Mouse (Mus musculus): ENCODE results near the gene Lmntd1. TPM values are rescaled to one million over a fixed set of nuclear protein-coding genes. Genes with fewer than 3 reads are reported as not detected.

Gene Lmntd1
- polyA plus RNA-seq, 1 experiment, result 0.38 TPM

- H3K4me1 ChIP-seq (replicated peaks; ENCODE audit: control insufficient read depth, insufficient read depth, low read length), result no peaks in the 10 kb centered on the region
- no peaks in the 10 kb centered on the region for H3K36me3 ChIP-seq (ENCODE audit: control insufficient read depth, insufficient read depth, low read length)
- H3K4me3 ChIP-seq (ENCODE audit: control insufficient read depth, insufficient read depth, low read length), result no peak overlapping the region
- H3K27ac ChIP-seq (ENCODE audit: control insufficient read depth, insufficient read depth, low read length), result no peak overlapping the region
- TF ChIP-seq POLR2A (IDR thresholded peaks at IDR 0.05; ENCODE audit: control insufficient read depth, extremely low read depth, insufficient read depth, low read length, poor library complexity), result no peak
- TF ChIP-seq CTCF (IDR thresholded peaks at IDR 0.05; ENCODE audit: borderline replicate concordance, control insufficient read depth, extremely low read depth, insufficient read depth, low read length, poor library complexity), result no peak
- H3K27me3 ChIP-seq (ENCODE audit: control insufficient read depth, insufficient read depth, low read length), result no peaks in the 10 kb centered on the region
- DNase-seq, result no peak
- WGBS, result 66% methylated on average over 15 of the region's 15 CpGs
These were observed 56.8 kb downstream of the Lmntd1 start for GRCm38 (mm10) chr6:145557059-145557992.

DNA sequence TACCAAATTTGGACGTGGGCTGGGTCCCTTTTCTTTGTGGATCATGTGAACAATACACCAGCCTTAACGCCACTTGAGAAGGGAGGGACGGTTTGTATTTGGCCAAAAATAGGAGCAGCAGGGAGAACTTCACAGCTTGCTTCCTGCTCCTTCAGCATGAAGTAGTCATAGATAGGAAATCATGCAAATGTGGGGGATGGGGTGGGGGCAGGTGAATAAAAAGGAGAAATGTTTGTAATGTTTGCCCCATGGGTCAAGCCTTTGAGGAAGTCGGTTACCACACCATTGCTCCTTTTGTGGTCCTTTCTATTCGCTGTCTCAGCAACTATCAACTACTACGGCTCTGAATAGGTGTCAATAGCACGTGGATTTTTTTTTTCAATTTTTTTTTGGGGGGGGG lies 60.9 kb downstream of the Lmntd1 start:
- Histone ChIP-seq H3K4me3 (ENCODE audit: control insufficient read depth, insufficient read depth, low read length) (no peak overlapping the region), H3K27me3 (ENCODE audit: control insufficient read depth, insufficient read depth, low read length) (no peaks in the 10 kb centered on the region), H3K27ac (ENCODE audit: control insufficient read depth, insufficient read depth, low read length) (no peak overlapping the region), H3K4me1 (replicated peaks; ENCODE audit: control insufficient read depth, insufficient read depth, low read length) (no peaks in the 10 kb centered on the region), H3K36me3 (ENCODE audit: control insufficient read depth, insufficient read depth, low read length) (no peaks in the 10 kb centered on the region)
- 21% methylated on average over 7 of the region's 7 CpGs for WGBS
- TF ChIP-seq CTCF (IDR thresholded peaks at IDR 0.05; ENCODE audit: borderline replicate concordance, control insufficient read depth, extremely low read depth, insufficient read depth, low read length, poor library complexity), result no peak
- no peak for TF ChIP-seq POLR2A (IDR thresholded peaks at IDR 0.05; ENCODE audit: control insufficient read depth, extremely low read depth, insufficient read depth, low read length, poor library complexity)
- DNase-seq, result no peak

- Histone ChIP-seq H3K36me3 (ENCODE audit: control insufficient read depth, insufficient read depth, low read length) (no peaks in the 10 kb centered on the region), H3K4me3 (ENCODE audit: control insufficient read depth, insufficient read depth, low read length) (no peak overlapping the region), H3K27me3 (ENCODE audit: control insufficient read depth, insufficient read depth, low read length) (no peaks in the 10 kb centered on the region), H3K27ac (ENCODE audit: control insufficient read depth, insufficient read depth, low read length) (no peak overlapping the region), H3K4me1 (replicated peaks; ENCODE audit: control insufficient read depth, insufficient read depth, low read length) (no peaks in the 10 kb centered on the region)
- no peak for DNase-seq
- no peak for TF ChIP-seq POLR2A (IDR thresholded peaks at IDR 0.05; ENCODE audit: control insufficient read depth, extremely low read depth, insufficient read depth, low read length, poor library complexity)
- no peak for TF ChIP-seq CTCF (IDR thresholded peaks at IDR 0.05; ENCODE audit: borderline replicate concordance, control insufficient read depth, extremely low read depth, insufficient read depth, low read length, poor library complexity)
- WGBS, result 67% methylated on average over 3 of the region's 3 CpGs
These were observed 61.3 kb downstream of the Lmntd1 start for GRCm38 (mm10) chr6:145552817-145553216.

DNA sequence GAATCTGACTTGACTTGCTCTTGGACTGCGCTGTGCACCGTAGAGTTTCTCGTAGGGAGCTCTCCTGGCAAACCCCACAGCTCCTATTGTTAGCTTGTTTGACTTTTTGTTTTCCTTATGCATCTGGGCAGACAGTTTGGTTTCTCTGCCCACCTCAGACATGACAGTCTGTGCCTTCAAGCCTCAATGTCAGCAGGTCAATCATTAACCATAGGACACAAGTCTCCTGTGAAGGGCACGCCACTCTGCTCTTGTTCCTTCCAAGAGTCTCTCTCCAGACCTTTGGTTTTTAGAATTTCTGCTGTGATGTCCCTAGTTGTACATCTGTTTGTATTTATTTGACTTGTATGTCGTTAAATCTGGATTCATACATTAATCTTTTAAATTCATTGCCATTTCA lies 63.1 kb downstream of the Lmntd1 start:
- no peak for DNase-seq
- 98% methylated on average over 5 of the region's 5 CpGs for WGBS
- Histone ChIP-seq H3K36me3 (ENCODE audit: control insufficient read depth, insufficient read depth, low read length) (no peaks in the 10 kb centered on the region), H3K4me3 (ENCODE audit: control insufficient read depth, insufficient read depth, low read length) (no peak overlapping the region), H3K4me1 (replicated peaks; ENCODE audit: control insufficient read depth, insufficient read depth, low read length) (no peaks in the 10 kb centered on the region), H3K27me3 (ENCODE audit: control insufficient read depth, insufficient read depth, low read length) (no peaks in the 10 kb centered on the region), H3K27ac (ENCODE audit: control insufficient read depth, insufficient read depth, low read length) (no peak overlapping the region)
- TF ChIP-seq CTCF (IDR thresholded peaks at IDR 0.05; ENCODE audit: borderline replicate concordance, control insufficient read depth, extremely low read depth, insufficient read depth, low read length, poor library complexity) (no peak), POLR2A (IDR thresholded peaks at IDR 0.05; ENCODE audit: control insufficient read depth, extremely low read depth, insufficient read depth, low read length, poor library complexity) (no peak)

DNA sequence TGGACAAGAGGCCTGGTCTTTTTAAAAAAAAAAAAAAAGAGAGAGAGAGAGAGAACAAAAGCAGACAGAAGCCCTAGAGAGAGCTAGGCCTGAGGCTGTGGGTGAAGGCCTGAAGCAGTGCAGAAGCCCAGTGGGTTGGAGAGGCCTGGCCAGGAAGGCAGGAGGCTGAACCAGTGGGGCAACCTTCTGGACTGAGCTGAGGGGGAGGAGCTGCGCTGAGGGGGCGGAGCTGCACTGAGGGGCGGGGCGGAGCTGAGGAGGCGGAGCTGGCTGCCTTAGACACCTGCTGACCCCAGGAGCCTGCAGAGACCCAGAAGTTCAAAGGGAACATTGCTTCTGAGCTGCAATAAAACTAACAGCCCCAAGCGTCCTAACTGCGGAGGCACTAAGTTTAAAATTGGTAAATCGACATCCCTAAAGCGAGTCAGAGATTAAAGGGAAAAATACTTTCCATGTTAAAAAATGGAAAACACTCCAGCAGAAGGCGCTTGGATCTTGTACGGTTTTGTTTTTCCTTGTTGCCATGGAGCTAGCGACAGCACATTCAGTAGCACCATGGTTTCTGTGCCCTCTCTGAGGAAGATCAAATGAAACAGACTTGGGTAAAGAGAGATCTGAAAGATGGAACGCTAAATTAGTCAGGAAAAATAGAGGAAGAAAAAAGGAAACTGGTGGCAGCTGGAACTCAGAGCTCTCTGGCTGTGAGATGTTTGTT lies 68.0 kb downstream of the Lmntd1 start:
- Histone ChIP-seq H3K27me3 (ENCODE audit: control insufficient read depth, insufficient read depth, low read length) (no peaks in the 10 kb centered on the region), H3K4me1 (replicated peaks; ENCODE audit: control insufficient read depth, insufficient read depth, low read length) (no peaks in the 10 kb centered on the region), H3K36me3 (ENCODE audit: control insufficient read depth, insufficient read depth, low read length) (no peaks in the 10 kb centered on the region), H3K27ac (ENCODE audit: control insufficient read depth, insufficient read depth, low read length) (no peak overlapping the region), H3K4me3 (ENCODE audit: control insufficient read depth, insufficient read depth, low read length) (no peak overlapping the region)
- 89% methylated on average over 13 of the region's 13 CpGs for WGBS
- no peak for TF ChIP-seq CTCF (IDR thresholded peaks at IDR 0.05; ENCODE audit: borderline replicate concordance, control insufficient read depth, extremely low read depth, insufficient read depth, low read length, poor library complexity)
- no peak for TF ChIP-seq POLR2A (IDR thresholded peaks at IDR 0.05; ENCODE audit: control insufficient read depth, extremely low read depth, insufficient read depth, low read length, poor library complexity)
- DNase-seq, result peak; percentile 16

- 89% methylated on average over 2 of the region's 2 CpGs for WGBS
- H3K27ac ChIP-seq (ENCODE audit: control insufficient read depth, insufficient read depth, low read length), result no peak overlapping the region
- H3K4me1 ChIP-seq (replicated peaks; ENCODE audit: control insufficient read depth, insufficient read depth, low read length), result no peaks in the 10 kb centered on the region
- DNase-seq, result no peak
- H3K27me3 ChIP-seq (ENCODE audit: control insufficient read depth, insufficient read depth, low read length), result no peaks in the 10 kb centered on the region
- no peak for TF ChIP-seq POLR2A (IDR thresholded peaks at IDR 0.05; ENCODE audit: control insufficient read depth, extremely low read depth, insufficient read depth, low read length, poor library complexity)
- TF ChIP-seq CTCF (IDR thresholded peaks at IDR 0.05; ENCODE audit: borderline replicate concordance, control insufficient read depth, extremely low read depth, insufficient read depth, low read length, poor library complexity), result no peak
- no peaks in the 10 kb centered on the region for H3K36me3 ChIP-seq (ENCODE audit: control insufficient read depth, insufficient read depth, low read length)
- H3K4me3 ChIP-seq (ENCODE audit: control insufficient read depth, insufficient read depth, low read length), result no peak overlapping the region
These were observed 69.3 kb downstream of the Lmntd1 start for GRCm38 (mm10) chr6:145544838-145545237.
